Mouse (Mus musculus) lung, adult 2 months (tissue): Measurements from ENCODE around the gene Homer3.

Experiments used
- CTCF ChIP-seq: fragments of 200-500 bp; IDR thresholded peaks from 2 replicates; pipeline ENCODE4 v1.5.1; 2011; ENCODE audit warnings: mild to moderate bottlenecking, low read length, control low read depth; ENCODE audit not compliant: insufficient read depth
- POLR2A ChIP-seq: fragments of 200-500 bp; IDR thresholded peaks from 2 replicates; pipeline ENCODE4 v1.6.1; 2011; ENCODE audit warnings: low read depth, mild to moderate bottlenecking, control low read depth, low read length, borderline replicate concordance; ENCODE audit errors: extremely low read depth

GRCm38 (mm10) chr8:70237842-70238241, 44.8 kb upstream of the Homer3 start:
- TF ChIP-seq POLR2A, result no peak
- TF ChIP-seq CTCF, result no peak
